Mouse (Mus musculus): ENCODE data around the gene Lingo1. TPM values are rescaled to one million over a fixed set of nuclear protein-coding genes. Genes with fewer than 3 reads are reported as not detected.

Lingo1 gene
- total RNA-seq, 2 experiments from 2014 or later = 0.35 to 0.41 TPM

- intact Hi-C loops (cut with DNase I) = no loop called here
- no peak for DNase-seq
Measured at GRCm38 (mm10) chr9:56730997-56731396, 65.3 kb downstream of the Lingo1 start.

- intact Hi-C loops (cut with DNase I) = no loop called here
Measured at GRCm38 (mm10) chr9:56729145-56729544, 67.1 kb downstream of the Lingo1 start.

GRCm38 (mm10) chr9:56727703-56728684 lies 68.3 kb downstream of the Lingo1 start:
- peak in 1 of 2 experiments; percentile 44 for DNase-seq
- intact Hi-C loops (cut with DNase I) = loop anchor here (2.0 kb wide), 1 partner anchor 45 kb away; no protein-coding TSS in a partner anchor

More at GRCm38 (mm10) chr9:56729145-56729544, 67.1 kb downstream of the Lingo1 start:
- DNase-seq = no peak

- peak; percentile 35 to 65 for DNase-seq
- intact Hi-C loops (cut with DNase I) = loop anchor here (2.0 kb wide), 1 partner anchor 47 kb away; no protein-coding TSS in a partner anchor
Measured at GRCm38 (mm10) chr9:56725814-56726213, 70.5 kb downstream of the Lingo1 start.

GRCm38 (mm10) chr9:56722089-56722825 lies 74.0 kb downstream of the Lingo1 start:
- intact Hi-C loops (cut with DNase I) = no loop called here
- no peak for DNase-seq

GRCm38 (mm10) chr9:56718984-56719383 lies 77.3 kb downstream of the Lingo1 start:
- no peak for DNase-seq
- intact Hi-C loops (cut with DNase I) = no loop called here

GRCm38 (mm10) chr9:56716565-56716964 lies 79.7 kb downstream of the Lingo1 start:
- intact Hi-C loops (cut with DNase I) = no loop called here
- no peak for DNase-seq

- intact Hi-C loops (cut with DNase I) = no loop called here
- no peak for DNase-seq
Measured at GRCm38 (mm10) chr9:56716066-56716465, 80.2 kb downstream of the Lingo1 start.

- intact Hi-C loops (cut with DNase I) = loop anchor here (5.0 kb wide), 1 partner anchor 77 kb away; no protein-coding TSS in a partner anchor
Measured at GRCm38 (mm10) chr9:56714391-56714790, 81.9 kb downstream of the Lingo1 start.

GRCm38 (mm10) chr9:56712667-56713369 lies 83.5 kb downstream of the Lingo1 start:
- intact Hi-C loops (cut with DNase I) = loop anchor here (5.0 kb wide), 1 partner anchor 76 kb away; no protein-coding TSS in a partner anchor
- peak; percentile 37 to 38 for DNase-seq

More at GRCm38 (mm10) chr9:56714391-56714790, 81.9 kb downstream of the Lingo1 start:
- DNase-seq = no peak

GRCm38 (mm10) chr9:56710958-56711357 lies 85.3 kb downstream of the Lingo1 start:
- DNase-seq = no peak
- intact Hi-C loops (cut with DNase I) = loop anchor here (5.0 kb wide), 1 partner anchor 74 kb away; no protein-coding TSS in a partner anchor

- no peak for DNase-seq
- intact Hi-C loops (cut with DNase I) = no loop called here
Measured at GRCm38 (mm10) chr9:56706482-56707085, 89.7 kb downstream of the Lingo1 start.

- no peak for DNase-seq
- intact Hi-C loops (cut with DNase I) = no loop called here
Measured at GRCm38 (mm10) chr9:56701394-56701793, 94.9 kb downstream of the Lingo1 start.

GRCm38 (mm10) chr9:56700866-56701265 lies 95.4 kb downstream of the Lingo1 start:
- intact Hi-C loops (cut with DNase I) = no loop called here
- no peak for DNase-seq

GRCm38 (mm10) chr9:56698715-56699370 lies 97.4 kb downstream of the Lingo1 start:
- no peak for DNase-seq
- intact Hi-C loops (cut with DNase I) = no loop called here

- DNase-seq = no peak
- intact Hi-C loops (cut with DNase I) = no loop called here
Measured at GRCm38 (mm10) chr9:56694079-56694478, 102.2 kb downstream of the Lingo1 start.

- no peak for DNase-seq
- intact Hi-C loops (cut with DNase I) = no loop called here
Measured at GRCm38 (mm10) chr9:56691226-56691625, 105.0 kb downstream of the Lingo1 start.

- DNase-seq = no peak
- intact Hi-C loops (cut with DNase I) = no loop called here
Measured at GRCm38 (mm10) chr9:56690679-56691078, 105.6 kb downstream of the Lingo1 start.

- intact Hi-C loops (cut with DNase I) = no loop called here
- DNase-seq = no peak
Measured at GRCm38 (mm10) chr9:56687490-56687889, 108.8 kb downstream of the Lingo1 start.

All from gastrocnemius, postnatal 36 days (tissue).